Mouse (Mus musculus) neural tube, embryonic 15.5 days (tissue): Measurements from ENCODE around the gene Sbk3. TPM values are rescaled to one million over a fixed set of nuclear protein-coding genes. Genes with fewer than 3 reads are reported as not detected.
A peak's percentile ranks its signal among the peaks of the same experiment; 100 is the strongest.

ENCODE experiments used
- ATAC-seq: fragments of 200-750 bp; cut with Nextera tagmentation; 2 replicates; pipeline ENCODE4 v1.8.0; 2017; ENCODE audit warnings: mild to moderate bottlenecking, moderate TSS enrichment, moderate library complexity; ENCODE audit not compliant: low FRiP score
- H3K27ac ChIP-seq: fragments of 300-500 bp; sonication (generic); replicated peaks from 2 replicates; pipeline ENCODE4 v1.5.1; 2015; ENCODE audit warnings: mild to moderate bottlenecking, inconsistent platforms
- H3K27me3 ChIP-seq: fragments of 300-500 bp; sonication (generic); replicated peaks from 2 replicates; pipeline ENCODE4 v1.6.1; 2015; ENCODE audit warnings: inconsistent platforms
- H3K36me3 ChIP-seq: fragments of 300-500 bp; sonication (generic); 2 replicates; pipeline ENCODE4 v1.6.1; 2015; ENCODE audit warnings: inconsistent platforms
- H3K4me1 ChIP-seq: fragments of 300-500 bp; sonication (generic); 2 replicates; pipeline ENCODE4 v1.6.1; 2015; ENCODE audit warnings: inconsistent platforms
- H3K4me2 ChIP-seq: fragments of 300-500 bp; sonication (generic); 2 replicates; pipeline ENCODE4 v1.6.1; 2015; ENCODE audit warnings: inconsistent platforms, mild to moderate bottlenecking, moderate library complexity
- H3K4me3 ChIP-seq: fragments of 300-500 bp; sonication (generic); replicated peaks from 2 replicates; pipeline ENCODE4 v1.5.1; 2015; ENCODE audit warnings: mild to moderate bottlenecking, inconsistent platforms
- H3K9ac ChIP-seq: fragments of 300-500 bp; sonication (generic); replicated peaks from 2 replicates; pipeline ENCODE4 v1.6.1; 2015; ENCODE audit warnings: mild to moderate bottlenecking, inconsistent platforms
- H3K9me3 ChIP-seq: fragments of 300-500 bp; sonication (generic); replicated peaks from 2 replicates; pipeline ENCODE4 v1.6.1; 2016; ENCODE audit warnings: inconsistent platforms
- WGBS: fragments of 180-500 bp; shearing (Covaris S2); methylation state at CpG from one replicate; pipeline ENCODE4 v1.1.7; 2015; ENCODE audit warnings: mixed read lengths; 5-methylcytosine and 5-hydroxymethylcytosine counted together
- polyA plus RNA-seq: library from polyadenylated mRNA; unstranded; fragments of >200 nt; fragmentation: Nextera tagmentation; extraction: Ambion mirVana; gene quantifications from 2 replicates; pipeline ENCODE4 v1.2.1, GENCODE M21; 2015

Gene Sbk3
- polyA plus RNA-seq, 1 experiment from 2014 or later = 0.35 TPM

DNA sequence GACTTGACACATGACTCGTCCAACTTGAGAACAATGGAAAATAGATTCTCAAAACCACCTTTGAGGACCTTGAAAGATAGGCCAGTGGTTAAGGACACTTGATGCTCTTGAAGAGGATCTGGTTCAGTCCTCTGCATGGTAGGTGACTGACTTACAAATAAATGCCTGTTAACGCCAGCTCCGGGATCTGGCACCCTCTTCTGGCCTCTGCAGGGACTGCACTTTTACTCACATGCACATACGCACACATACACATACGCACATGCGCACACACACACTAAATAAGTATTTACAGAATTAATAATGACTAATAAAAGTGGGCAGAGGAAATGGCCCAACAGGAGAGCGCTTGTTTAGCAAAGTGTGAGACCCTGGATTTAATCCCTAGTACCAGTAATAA is 5.9 kb upstream of the Sbk3 start:
- Histone ChIP-seq H3K9me3 (no peaks in the 10 kb centered on the region), H3K4me3 (no peak overlapping the region), H3K27me3 (no peaks in the 10 kb centered on the region), H3K9ac (no peak overlapping the region), H3K4me2 (no peak overlapping the region), H3K27ac (no peak overlapping the region), H3K4me1 (no peaks in the 10 kb centered on the region), H3K36me3 (no peaks in the 10 kb centered on the region)
- ATAC-seq = no peak
- 90% methylated on average over 7 of the region's 7 CpGs for WGBS

DNA sequence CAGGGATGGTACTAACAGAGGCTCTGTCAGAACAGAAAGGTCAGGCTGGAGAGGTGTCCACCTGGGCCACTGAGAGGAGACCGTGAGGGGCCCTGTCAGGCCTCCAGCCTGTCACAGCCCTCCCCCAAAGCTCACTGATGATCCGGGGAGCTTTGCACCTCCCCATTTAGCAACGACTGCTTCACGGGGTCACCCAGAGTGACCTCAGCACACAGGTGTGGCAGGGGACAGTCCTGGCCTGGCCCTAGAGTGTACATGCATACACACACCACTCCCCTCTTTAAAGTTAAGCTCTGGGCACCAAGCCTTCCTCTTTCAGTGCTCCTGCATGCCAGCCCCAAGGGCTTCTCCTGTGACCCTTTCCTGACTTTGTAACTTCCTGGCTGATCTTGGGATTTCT is 4.5 kb upstream of the Sbk3 start:
- Histone ChIP-seq H3K27me3 (no peaks in the 10 kb centered on the region), H3K36me3 (no peaks in the 10 kb centered on the region), H3K9ac (no peak overlapping the region), H3K9me3 (no peaks in the 10 kb centered on the region), H3K4me3 (no peak overlapping the region), H3K27ac (no peak overlapping the region), H3K4me2 (no peak overlapping the region), H3K4me1 (no peaks in the 10 kb centered on the region)
- 73% methylated on average over 4 of the region's 4 CpGs for WGBS
- ATAC-seq = no peak

DNA sequence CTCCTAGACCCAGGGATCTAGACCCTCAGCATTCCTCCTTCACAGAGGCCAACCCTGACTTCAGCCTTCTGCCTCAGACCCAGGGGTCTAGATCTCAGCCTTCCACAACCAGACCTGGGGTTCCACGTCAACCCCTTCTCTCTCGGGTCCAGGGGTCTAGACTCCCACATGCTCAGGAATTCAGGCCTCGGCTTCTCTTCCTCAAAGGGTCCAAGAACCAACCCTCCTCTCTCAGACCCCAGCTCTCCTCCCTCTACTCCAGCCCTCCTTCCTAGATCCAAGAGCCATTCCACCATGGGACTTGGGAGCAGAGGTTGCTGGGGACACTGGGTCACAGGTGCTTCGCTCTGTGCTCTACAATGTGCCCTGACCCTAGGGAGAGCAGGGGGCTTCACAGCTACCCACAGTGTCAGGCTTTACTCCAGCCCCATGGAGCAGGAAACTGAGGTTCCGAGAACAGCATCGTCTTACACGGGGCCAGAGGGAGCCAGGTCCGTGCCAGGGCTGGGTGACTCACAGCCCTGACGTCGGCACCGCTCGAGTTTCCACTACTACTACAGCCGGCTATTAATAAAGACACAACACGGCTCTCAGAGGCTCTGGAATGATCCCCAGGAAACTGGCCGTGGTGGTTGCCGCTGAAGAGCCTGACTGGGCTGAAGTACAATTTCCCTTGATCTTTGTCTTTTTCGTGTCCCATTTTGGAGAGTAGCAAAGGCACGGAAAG is 1.5 kb upstream of the Sbk3 start:
- Histone ChIP-seq H3K36me3 (no peaks in the 10 kb centered on the region), H3K9me3 (no peaks in the 10 kb centered on the region), H3K27me3 (0 out of 2 replicates have a peak, but pooled peaks cover 4% of the 10 kb centered on the region), H3K9ac (no peak overlapping the region), H3K4me1 (no peaks in the 10 kb centered on the region), H3K4me2 (no peak overlapping the region), H3K27ac (no peak overlapping the region), H3K4me3 (no peak overlapping the region)
- 83% methylated on average over 18 of the region's 18 CpGs for WGBS
- ATAC-seq = no peak

DNA sequence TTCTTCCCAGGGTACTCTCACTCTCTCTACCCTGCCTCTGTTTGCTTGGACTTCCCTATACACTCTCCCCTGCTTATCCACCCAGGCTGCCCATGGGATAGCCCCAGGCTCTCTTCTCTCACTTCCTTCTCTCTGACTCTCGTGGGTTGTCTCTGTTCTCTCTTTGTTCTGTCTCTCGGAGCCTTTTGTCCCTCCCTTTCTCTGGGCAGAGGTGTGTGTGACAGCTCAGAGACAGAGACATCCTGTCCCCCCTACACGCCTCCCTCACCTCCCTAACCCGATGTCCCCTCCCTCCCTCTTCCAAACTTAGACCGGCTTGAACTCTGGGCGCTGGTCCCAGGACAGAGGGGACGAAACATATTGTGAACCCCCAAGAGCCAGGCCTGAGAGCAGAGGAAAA is 742 bp upstream of the Sbk3 start:
- Histone ChIP-seq H3K4me3 (no peak overlapping the region), H3K4me2 (no peak overlapping the region), H3K27me3 (0 out of 2 replicates have a peak, but pooled peaks cover 5% of the 10 kb centered on the region), H3K27ac (no peak overlapping the region), H3K4me1 (no peaks in the 10 kb centered on the region), H3K36me3 (no peaks in the 10 kb centered on the region), H3K9me3 (no peaks in the 10 kb centered on the region), H3K9ac (no peak overlapping the region)
- no peak for ATAC-seq
- WGBS = 38% methylated on average over 7 of the region's 7 CpGs

DNA sequence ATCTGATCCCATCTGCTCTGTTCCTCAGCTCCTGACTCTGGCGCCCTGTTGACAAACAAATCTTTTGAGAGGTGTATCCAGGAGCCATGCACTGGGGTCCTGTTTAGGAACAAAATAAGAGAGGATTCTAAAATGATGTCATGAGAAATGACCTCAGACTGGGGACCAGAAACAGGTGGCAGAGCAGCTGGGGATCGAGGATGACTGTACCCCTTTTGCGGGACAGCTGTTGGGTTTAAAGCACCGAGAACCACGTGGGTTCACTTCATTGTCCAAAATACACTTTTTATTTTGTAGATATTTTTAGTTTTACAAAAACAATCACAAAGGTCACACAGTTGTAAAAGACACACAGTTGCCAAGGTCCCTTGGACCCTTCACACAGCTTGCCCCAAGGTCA is 6.0 kb downstream of the Sbk3 start:
- 88% methylated on average over 5 of the region's 5 CpGs for WGBS
- Histone ChIP-seq H3K9ac (no peak overlapping the region), H3K36me3 (no peaks in the 10 kb centered on the region), H3K27ac (no peak overlapping the region), H3K27me3 (0 out of 2 replicates have a peak, but pooled peaks cover 5% of the 10 kb centered on the region), H3K4me3 (no peak overlapping the region), H3K4me2 (no peak overlapping the region), H3K4me1 (0 out of 2 replicates have a peak, but pooled peaks cover 4% of the 10 kb centered on the region), H3K9me3 (no peaks in the 10 kb centered on the region)
- no peak for ATAC-seq

DNA sequence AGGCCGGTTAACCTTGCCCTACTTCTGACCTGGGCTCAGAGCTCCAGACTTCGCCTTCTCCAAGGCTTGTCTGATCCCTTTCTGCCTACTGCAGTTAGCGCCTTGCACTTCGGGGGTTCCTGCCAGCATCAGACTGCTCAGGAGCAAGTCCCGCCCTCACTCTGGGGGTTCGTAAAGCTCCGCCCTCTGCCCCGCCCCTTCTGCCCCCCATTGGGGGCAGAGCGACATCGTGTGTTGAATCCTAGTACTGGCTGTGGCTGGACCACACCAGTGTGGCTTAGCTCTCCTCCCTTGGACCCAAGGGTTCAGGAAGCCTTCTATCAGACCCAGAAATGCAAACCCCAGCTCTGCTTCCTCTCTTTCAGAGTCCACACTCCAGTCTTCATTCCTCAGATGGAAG is 6.7 kb downstream of the Sbk3 start, which contains the start of gene Sbk2:
TSS of gene Sbk2 (minus strand) at position 135 of the 400 bp plus-strand sequence.
- WGBS = 9% methylated on average over 10 of the region's 10 CpGs
- no peak within 1 kb of the TSS for H3K4me3 ChIP-seq
- ATAC-seq = peak; percentile 76
- H3K9me3 ChIP-seq = no peaks in the 10 kb centered on the region
- no peaks in the 10 kb centered on the region for H3K36me3 ChIP-seq
- 0 out of 2 replicates have a peak, but pooled peaks cover 4% of the 10 kb centered on the region for H3K4me1 ChIP-seq
- no peak within 1 kb of the TSS for H3K9ac ChIP-seq
- H3K4me2 ChIP-seq = peak within 1 kb of the TSS; percentile 37
- 0 out of 2 replicates have a peak, but pooled peaks cover 5% of the 10 kb centered on the region for H3K27me3 ChIP-seq
- H3K27ac ChIP-seq = no peak within 1 kb of the TSS

DNA sequence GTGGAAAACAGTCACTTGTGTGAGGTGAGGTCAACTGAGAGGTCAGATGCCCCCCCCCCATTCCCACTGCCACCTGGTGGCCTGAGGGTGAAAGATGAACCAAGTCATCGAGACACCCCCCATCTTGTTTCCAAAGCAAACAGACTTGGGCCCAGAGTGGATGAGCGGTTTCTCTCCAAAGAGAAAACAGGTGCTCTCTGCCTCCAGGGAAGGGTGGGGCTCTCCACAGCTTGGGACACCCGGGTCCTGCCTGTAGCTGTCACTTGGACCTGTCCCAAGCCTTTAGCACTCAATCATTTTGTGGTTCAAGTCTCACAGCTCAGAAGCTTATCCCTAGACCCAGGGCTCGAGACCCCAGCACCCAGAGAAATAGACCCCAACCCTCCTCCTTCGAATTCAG is 7.4 kb downstream of the Sbk3 start:
- Histone ChIP-seq H3K27me3 (0 out of 2 replicates have a peak, but pooled peaks cover 5% of the 10 kb centered on the region), H3K9me3 (no peaks in the 10 kb centered on the region), H3K4me2 (no peak overlapping the region), H3K36me3 (no peaks in the 10 kb centered on the region), H3K27ac (no peak overlapping the region), H3K9ac (no peak overlapping the region), H3K4me1 (0 out of 2 replicates have a peak, but pooled peaks cover 4% of the 10 kb centered on the region), H3K4me3 (no peak overlapping the region)
- WGBS = 84% methylated on average over 5 of the region's 5 CpGs
- no peak for ATAC-seq

DNA sequence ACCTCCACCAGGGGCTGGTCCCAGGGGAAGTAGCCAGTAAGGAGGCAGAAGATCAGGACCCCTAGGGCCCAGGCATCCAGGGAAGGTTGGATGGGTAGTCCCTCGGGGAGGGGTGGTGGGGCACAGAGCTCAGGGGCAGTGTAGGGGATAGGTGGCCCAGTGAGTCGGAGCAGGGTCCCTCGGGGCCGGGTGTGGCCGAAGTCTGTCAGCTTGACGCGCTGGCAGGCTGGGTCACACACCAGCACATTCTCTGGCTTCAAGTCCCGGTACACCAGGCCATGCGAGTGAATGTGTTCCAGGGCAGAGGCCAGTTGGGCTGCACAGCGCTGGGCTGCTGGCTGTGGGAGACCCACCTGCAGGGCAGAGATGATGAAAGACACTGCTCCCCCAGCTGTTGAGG is 13.6 kb downstream of the Sbk3 start:
- Histone ChIP-seq H3K27me3 (no peaks in the 10 kb centered on the region), H3K9me3 (no peaks in the 10 kb centered on the region), H3K4me2 (no peak overlapping the region), H3K9ac (no peak overlapping the region), H3K4me1 (no peaks in the 10 kb centered on the region), H3K36me3 (no peaks in the 10 kb centered on the region), H3K4me3 (no peak overlapping the region), H3K27ac (no peak overlapping the region)
- no peak for ATAC-seq
- WGBS = 83% methylated on average over 10 of the region's 10 CpGs

DNA sequence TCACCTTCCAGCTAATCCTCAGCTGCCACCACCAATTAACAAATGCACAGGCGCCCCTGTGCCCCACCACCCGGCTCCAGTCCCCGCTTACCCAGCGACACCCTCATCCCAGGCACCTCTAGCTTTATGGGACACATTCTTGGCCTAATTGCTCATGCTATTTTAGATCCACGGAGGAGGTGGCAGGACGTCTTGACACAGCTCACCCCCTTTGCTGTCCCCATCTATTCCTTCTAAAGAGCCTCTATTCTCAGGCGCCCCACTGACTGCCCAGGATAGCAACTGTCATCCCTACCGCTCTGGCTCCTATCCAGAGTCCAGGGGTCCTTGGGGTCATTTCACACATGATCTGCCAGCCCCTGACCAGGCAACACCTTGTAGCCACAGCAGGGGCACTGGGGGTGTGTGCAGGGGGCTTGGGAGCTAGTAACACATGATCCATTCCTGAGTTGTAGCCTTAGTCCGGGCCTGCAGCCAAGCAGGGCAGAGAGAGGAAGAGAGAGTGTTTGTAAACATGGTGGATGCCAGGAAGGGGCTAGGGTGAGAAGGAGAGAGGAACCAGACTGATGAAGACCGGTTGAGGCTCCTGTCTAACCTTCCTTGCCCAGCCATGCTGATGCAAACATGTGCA is 17.0 kb downstream of the Sbk3 start:
- 34% methylated on average over 10 of the region's 10 CpGs for WGBS
- no peak for ATAC-seq
- no peak overlapping the region for H3K9ac ChIP-seq

DNA sequence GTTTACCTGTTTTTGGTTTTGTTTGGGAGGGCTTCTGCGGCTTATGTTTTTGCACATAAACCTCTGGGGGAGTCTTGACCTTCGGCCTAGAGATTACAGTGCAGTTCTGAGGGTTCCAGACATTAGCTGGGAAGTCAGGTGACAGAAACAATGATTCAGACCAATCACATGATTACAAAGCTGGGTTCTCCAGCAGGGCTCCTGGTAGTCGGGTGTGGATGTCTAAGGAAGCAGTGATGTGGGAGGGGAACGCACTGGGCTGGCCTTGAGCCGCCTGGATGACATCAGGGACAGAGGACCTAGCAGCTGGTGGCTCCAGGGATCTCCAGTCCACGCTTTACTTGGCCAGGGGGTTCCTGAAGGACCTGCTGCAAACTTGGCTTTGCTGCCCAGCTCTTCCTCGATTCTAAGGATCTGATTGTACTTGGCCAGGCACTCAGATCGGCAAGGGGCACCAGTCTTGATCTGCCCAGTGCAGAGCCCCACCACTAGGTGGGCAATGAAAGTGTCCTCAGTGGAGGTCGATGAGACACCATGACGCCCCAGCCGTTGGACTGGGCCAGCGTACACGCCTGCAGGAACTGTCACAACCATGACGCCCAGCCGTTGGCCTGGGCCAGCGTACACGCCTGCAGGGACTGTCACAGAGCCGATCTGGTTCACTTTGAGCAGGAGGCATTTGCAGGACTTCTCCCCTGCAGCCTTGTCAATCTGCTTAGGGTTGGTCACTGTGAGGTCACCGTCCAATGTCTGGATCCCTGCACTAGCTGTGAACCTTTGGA is 20.2 kb downstream of the Sbk3 start:
- no peak overlapping the region for H3K27ac ChIP-seq
- no peaks in the 10 kb centered on the region for H3K36me3 ChIP-seq
- no peak overlapping the region for H3K4me2 ChIP-seq
- H3K9me3 ChIP-seq = no peaks in the 10 kb centered on the region
- 90% methylated on average over 19 of the region's 19 CpGs for WGBS
- no peaks in the 10 kb centered on the region for H3K4me1 ChIP-seq
- no peak overlapping the region for H3K9ac ChIP-seq
- no peak for ATAC-seq
- no peaks in the 10 kb centered on the region for H3K27me3 ChIP-seq
- no peak overlapping the region for H3K4me3 ChIP-seq

More for the DNA sequence above, 17.0 kb downstream of the Sbk3 start:
- H3K4me2 ChIP-seq = no peak overlapping the region
- H3K27me3 ChIP-seq = no peaks in the 10 kb centered on the region
- H3K27ac ChIP-seq = no peak overlapping the region
- H3K4me3 ChIP-seq = no peak overlapping the region
- H3K36me3 ChIP-seq = no peaks in the 10 kb centered on the region
- H3K9me3 ChIP-seq = no peaks in the 10 kb centered on the region
- no peaks in the 10 kb centered on the region for H3K4me1 ChIP-seq

DNA sequence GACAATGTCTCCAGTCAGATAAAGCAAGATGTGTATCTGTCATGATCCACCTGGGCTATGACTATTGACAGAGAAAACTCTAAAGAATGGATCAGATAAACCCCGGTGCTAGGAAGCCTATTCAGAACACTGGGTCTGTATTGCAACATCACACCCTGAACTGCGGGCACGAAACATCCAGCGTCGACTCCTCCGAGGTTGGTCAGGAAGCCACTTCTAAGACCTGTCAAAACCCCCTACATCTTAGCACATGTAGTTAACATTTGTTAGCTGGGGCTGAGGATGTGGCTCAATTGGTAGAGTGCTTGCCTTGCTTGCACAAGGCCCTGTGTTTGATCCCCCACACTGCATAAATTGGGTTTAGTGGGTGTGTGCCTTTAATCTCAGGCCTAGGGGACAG is 22.6 kb downstream of the Sbk3 start:
- Histone ChIP-seq H3K9ac (no peak overlapping the region), H3K27ac (no peak overlapping the region)
- ATAC-seq = no peak

More for the DNA sequence above, 22.6 kb downstream of the Sbk3 start:
- H3K9me3 ChIP-seq = no peaks in the 10 kb centered on the region
- H3K4me2 ChIP-seq = no peak overlapping the region
- no peaks in the 10 kb centered on the region for H3K27me3 ChIP-seq
- 90% methylated on average over 6 of the region's 6 CpGs for WGBS
- H3K4me3 ChIP-seq = no peak overlapping the region
- H3K36me3 ChIP-seq = no peaks in the 10 kb centered on the region
- H3K4me1 ChIP-seq = peaks cover 3% of the 10 kb centered on the region; the same call in 1 of the 2 replicates
